Mouse (Mus musculus): ENCODE measurements around the gene Gadd45g. TPM values are rescaled to one million over a fixed set of nuclear protein-coding genes. Genes with fewer than 3 reads are reported as not detected.
A peak's percentile ranks its signal among the peaks of the same experiment; 100 is the strongest.

The Gadd45g gene
- 57.1 and 62.0 TPM in 2 replicates for polyA plus RNA-seq (2014; fragmentation: Nextera tagmentation; extraction: Ambion mirVana)

DNA sequence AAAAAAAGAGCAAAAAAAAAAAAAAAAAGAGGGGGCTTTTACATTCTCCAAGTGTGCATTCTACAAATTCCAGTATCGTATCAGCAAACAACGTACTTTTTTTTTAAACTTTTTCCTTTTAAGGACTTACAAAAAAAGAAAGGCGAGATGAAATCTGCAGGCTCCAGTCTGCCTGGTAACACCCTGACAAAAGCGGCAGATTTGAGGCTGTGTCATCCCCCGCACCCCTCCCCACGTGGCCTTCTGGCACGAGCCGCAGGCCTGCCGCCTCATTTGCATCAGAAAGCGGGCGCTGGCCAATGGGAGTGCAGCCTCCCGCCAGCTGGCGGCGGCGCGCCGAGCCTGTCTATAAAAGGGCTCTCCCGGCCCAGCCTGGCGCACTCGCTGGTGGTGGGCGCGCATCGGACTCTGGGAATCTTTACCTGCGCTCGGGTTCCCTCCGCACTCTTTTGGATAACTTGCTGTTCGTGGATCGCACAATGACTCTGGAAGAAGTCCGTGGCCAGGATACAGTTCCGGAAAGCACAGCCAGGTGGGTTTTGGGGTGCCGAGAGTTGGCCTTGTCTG is at the start of gene Gadd45g:
Gene Gadd45g (plus strand): TSS at position 378 of the 567 bp plus-strand sequence.
- peaks cover 3% of the 10 kb centered on the region; the same call in 1 of the 2 replicates for H3K27me3 ChIP-seq (ENCODE audit: control insufficient read depth, insufficient read depth, low read length)

DNA sequence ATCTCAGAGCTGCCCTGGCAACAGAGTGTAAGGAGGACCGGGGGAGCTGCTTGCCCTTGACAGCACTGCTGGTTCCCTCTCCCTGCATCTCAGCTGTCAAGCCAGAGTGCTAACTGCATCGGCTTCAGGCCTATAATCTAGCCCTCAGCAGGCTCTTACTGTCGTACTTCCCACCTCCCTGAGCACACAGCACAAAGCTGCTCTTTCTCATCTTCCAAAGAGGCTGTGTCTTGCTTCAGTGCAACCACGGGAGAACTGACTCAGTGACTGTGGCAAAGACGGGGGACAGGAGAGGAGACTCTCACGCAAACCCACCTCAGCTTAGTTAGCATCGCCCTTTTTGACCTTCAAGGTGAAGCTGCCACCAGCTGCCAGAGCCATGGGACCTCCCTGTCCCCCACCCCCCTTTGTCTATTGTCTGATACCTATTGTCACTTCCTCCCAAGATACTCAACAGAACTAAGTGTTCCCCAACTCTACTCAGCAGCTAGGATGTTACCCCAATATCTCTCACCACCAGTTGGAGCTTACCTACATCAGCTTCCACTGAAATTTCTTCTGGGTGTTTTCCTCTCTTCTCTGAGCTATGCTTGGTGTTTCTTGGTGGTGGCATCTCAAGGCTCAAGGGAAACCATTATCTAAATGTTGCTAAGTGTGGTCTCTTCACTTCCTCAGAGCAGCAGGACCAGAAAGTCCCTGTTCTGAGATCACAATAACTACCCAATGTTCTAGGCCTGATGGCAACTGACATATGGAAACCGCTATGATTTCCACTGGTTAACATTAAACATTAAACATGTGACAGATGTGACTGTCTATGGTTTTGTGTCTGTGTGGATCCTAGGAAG is 48.4 kb upstream of the Gadd45g start:
- no peak for ATAC-seq (replicated peaks; ENCODE audit: insufficient number of reproducible peaks, low FRiP score, low TSS enrichment, low read depth)
- H3K4me2 ChIP-seq (ENCODE audit: low read depth, low read length) = no peak overlapping the region
- H3K9me3 ChIP-seq (replicated peaks; ENCODE audit: control insufficient read depth, low read length) = no peaks in the 10 kb centered on the region
- DNase-seq (ENCODE audit: low spot score) = no peak
- no peak overlapping the region for H3K4me3 ChIP-seq (ENCODE audit: low read depth, low read length)
- WGBS = 58% methylated on average over 8 of the region's 8 CpGs
- H3K4me1 ChIP-seq (ENCODE audit: control insufficient read depth, insufficient read depth, low read length) = no peaks in the 10 kb centered on the region
- H3K36me3 ChIP-seq (replicated peaks; ENCODE audit: control insufficient read depth, insufficient read depth, low read depth, low read length) = no peaks in the 10 kb centered on the region
- no peaks in the 10 kb centered on the region for H3K27me3 ChIP-seq (ENCODE audit: control insufficient read depth, insufficient read depth, low read length)
- H3K27ac ChIP-seq (replicated peaks; ENCODE audit: low read depth, low read length) = no peak overlapping the region
- no peak overlapping the region for H3K9ac ChIP-seq (replicated peaks; ENCODE audit: low read length)

More for the DNA sequence above, at the start of gene Gadd45g:
- Histone ChIP-seq H3K4me1 (ENCODE audit: control insufficient read depth, insufficient read depth, low read length) (peaks cover 12% of the 10 kb centered on the region), H3K4me3 (ENCODE audit: low read depth, low read length) (peak within 1 kb of the TSS; percentile 48), H3K9me3 (replicated peaks; ENCODE audit: control insufficient read depth, low read length) (no peaks in the 10 kb centered on the region), H3K4me2 (ENCODE audit: low read depth, low read length) (peak within 1 kb of the TSS; percentile 90), H3K36me3 (replicated peaks; ENCODE audit: control insufficient read depth, insufficient read depth, low read depth, low read length) (no peaks in the 10 kb centered on the region), H3K9ac (replicated peaks; ENCODE audit: low read length) (peak within 1 kb of the TSS; percentile 72), H3K27ac (replicated peaks; ENCODE audit: low read depth, low read length) (peak within 1 kb of the TSS; percentile 70)
- ATAC-seq (replicated peaks; ENCODE audit: insufficient number of reproducible peaks, low FRiP score, low TSS enrichment, low read depth) = peak; percentile 44
- peak; percentile 98 for DNase-seq (ENCODE audit: low spot score)
- WGBS = under 1% methylated on average over 31 of the region's 31 CpGs

DNA sequence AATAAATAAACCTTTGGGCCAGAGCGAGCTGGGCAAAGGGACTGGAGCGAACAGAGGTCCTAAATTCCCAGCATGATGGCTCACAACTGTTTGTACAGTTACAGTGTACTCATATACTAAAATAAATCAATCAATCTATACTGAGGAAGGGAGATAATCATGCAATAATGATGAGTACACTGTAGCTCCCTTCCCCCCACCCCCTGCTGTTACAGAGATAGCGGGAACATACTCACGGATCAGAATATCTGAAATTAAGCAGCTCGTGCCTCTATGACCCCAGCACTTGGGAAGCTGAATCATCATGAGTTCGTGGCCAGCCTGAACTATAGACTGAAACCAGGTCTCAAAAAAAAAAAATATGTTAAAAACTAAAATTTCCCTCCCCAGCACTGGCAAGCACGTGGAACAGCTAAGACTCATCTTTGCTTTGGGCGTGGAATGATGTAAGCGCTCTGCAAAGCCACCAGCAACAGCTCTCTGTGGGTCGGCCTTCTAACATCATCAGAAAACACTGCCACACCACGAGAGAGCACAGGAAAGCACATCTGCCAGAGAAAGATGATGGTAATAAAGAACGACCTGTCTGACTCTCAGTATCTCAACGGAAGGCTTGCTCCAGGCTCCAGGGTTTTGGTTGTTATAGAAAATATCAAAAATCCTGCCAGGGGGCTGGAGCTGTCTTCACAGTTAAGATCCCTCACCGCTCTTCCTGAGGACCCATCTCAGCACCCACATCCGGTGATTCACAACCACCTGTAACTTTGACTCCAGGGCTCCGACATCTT is 46.5 kb upstream of the Gadd45g start:
- H3K9me3 ChIP-seq (replicated peaks; ENCODE audit: control insufficient read depth, low read length) = no peaks in the 10 kb centered on the region
- DNase-seq (ENCODE audit: low spot score) (no peak), ATAC-seq (replicated peaks; ENCODE audit: insufficient number of reproducible peaks, low FRiP score, low TSS enrichment, low read depth) (no peak)
- no peak overlapping the region for H3K4me2 ChIP-seq (ENCODE audit: low read depth, low read length)
- no peak overlapping the region for H3K27ac ChIP-seq (replicated peaks; ENCODE audit: low read depth, low read length)
- H3K4me1 ChIP-seq (ENCODE audit: control insufficient read depth, insufficient read depth, low read length) = no peaks in the 10 kb centered on the region
- H3K9ac ChIP-seq (replicated peaks; ENCODE audit: low read length) = no peak overlapping the region
- H3K4me3 ChIP-seq (ENCODE audit: low read depth, low read length) = no peak overlapping the region
- H3K27me3 ChIP-seq (ENCODE audit: control insufficient read depth, insufficient read depth, low read length) = no peaks in the 10 kb centered on the region
- WGBS = 86% methylated on average over 16 of the region's 16 CpGs
- no peaks in the 10 kb centered on the region for H3K36me3 ChIP-seq (replicated peaks; ENCODE audit: control insufficient read depth, insufficient read depth, low read depth, low read length)

DNA sequence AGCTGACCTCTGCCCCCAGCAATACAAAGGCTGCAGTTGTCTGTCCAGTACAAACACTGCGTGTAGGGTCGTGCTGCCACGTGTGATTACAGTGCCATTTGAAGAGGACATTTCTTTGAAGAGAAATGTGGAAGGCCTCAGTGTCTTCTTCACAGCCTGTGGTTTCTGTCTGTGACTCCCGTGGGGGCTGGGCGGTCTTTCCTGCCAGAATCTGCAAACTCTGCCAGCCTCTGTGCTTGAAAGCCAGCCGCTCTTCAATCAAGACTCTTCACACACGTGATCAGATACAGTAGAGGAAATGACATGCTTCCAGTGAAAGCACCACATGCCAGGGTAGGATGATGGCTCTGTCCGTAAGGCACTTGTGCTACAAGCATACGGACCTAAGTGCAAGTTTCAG is 45.6 kb upstream of the Gadd45g start:
- WGBS = 52% methylated on average over 9 of the region's 9 CpGs
- DNase-seq (ENCODE audit: low spot score) (no peak), ATAC-seq (replicated peaks; ENCODE audit: insufficient number of reproducible peaks, low FRiP score, low TSS enrichment, low read depth) (no peak)
- no peaks in the 10 kb centered on the region for H3K9me3 ChIP-seq (replicated peaks; ENCODE audit: control insufficient read depth, low read length)
- no peak overlapping the region for H3K4me3 ChIP-seq (ENCODE audit: low read depth, low read length)
- H3K4me2 ChIP-seq (ENCODE audit: low read depth, low read length) = no peak overlapping the region
- no peaks in the 10 kb centered on the region for H3K36me3 ChIP-seq (replicated peaks; ENCODE audit: control insufficient read depth, insufficient read depth, low read depth, low read length)
- no peak overlapping the region for H3K27ac ChIP-seq (replicated peaks; ENCODE audit: low read depth, low read length)
- no peak overlapping the region for H3K9ac ChIP-seq (replicated peaks; ENCODE audit: low read length)
- H3K4me1 ChIP-seq (ENCODE audit: control insufficient read depth, insufficient read depth, low read length) = no peaks in the 10 kb centered on the region
- no peaks in the 10 kb centered on the region for H3K27me3 ChIP-seq (ENCODE audit: control insufficient read depth, insufficient read depth, low read length)

DNA sequence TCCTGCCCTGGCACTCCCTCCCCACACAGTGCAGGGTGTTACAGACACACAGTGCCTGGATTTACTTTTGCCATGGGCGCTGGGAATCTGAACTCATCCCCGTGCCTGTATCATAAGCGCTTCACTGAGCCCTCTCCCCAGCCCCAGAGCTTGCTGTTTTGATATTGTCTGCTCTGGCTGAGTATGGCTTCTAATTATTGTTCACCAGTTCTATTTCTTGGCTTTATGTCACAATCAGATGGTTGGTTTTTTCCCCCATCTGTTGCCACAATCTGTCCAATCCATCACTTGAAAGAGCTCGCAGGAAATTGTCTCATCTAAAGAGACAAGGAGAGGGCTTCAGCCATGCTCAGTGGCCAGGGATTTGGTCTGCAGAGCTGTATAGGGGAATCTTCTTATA is 40.8 kb upstream of the Gadd45g start:
- 77% methylated on average over 4 of the region's 4 CpGs for WGBS
- DNase-seq (ENCODE audit: low spot score) = no peak

DNA sequence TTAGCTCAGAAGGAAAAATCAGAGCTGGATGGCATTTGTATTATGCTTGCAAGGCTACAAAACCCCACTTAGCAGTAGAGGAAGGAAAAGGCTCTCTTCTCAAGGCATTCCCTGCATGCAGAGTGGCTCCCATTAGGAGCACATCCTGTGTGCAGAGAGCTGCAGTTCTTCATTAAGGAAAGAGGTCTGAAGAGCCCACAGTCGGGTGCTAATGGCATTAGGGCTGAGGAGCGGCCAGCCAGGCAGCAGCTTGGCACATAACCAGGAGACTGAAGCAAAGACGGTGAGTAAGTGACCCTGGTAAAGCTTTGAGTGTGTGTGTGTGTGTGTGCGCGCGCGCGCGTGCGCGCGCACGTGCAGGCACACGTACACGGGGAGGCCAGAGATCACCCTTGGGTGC is 40.3 kb upstream of the Gadd45g start:
- H3K27ac ChIP-seq (replicated peaks; ENCODE audit: low read depth, low read length) = no peak overlapping the region
- DNase-seq (ENCODE audit: low spot score) (no peak), ATAC-seq (replicated peaks; ENCODE audit: insufficient number of reproducible peaks, low FRiP score, low TSS enrichment, low read depth) (no peak)
- H3K4me1 ChIP-seq (ENCODE audit: control insufficient read depth, insufficient read depth, low read length) = no peaks in the 10 kb centered on the region
- no peaks in the 10 kb centered on the region for H3K9me3 ChIP-seq (replicated peaks; ENCODE audit: control insufficient read depth, low read length)
- 83% methylated on average over 15 of the region's 15 CpGs for WGBS
- no peak overlapping the region for H3K4me2 ChIP-seq (ENCODE audit: low read depth, low read length)
- H3K9ac ChIP-seq (replicated peaks; ENCODE audit: low read length) = no peak overlapping the region
- H3K4me3 ChIP-seq (ENCODE audit: low read depth, low read length) = no peak overlapping the region
- H3K36me3 ChIP-seq (replicated peaks; ENCODE audit: control insufficient read depth, insufficient read depth, low read depth, low read length) = no peaks in the 10 kb centered on the region
- H3K27me3 ChIP-seq (ENCODE audit: control insufficient read depth, insufficient read depth, low read length) = no peaks in the 10 kb centered on the region

More for the DNA sequence above, 40.8 kb upstream of the Gadd45g start:
- H3K36me3 ChIP-seq (replicated peaks; ENCODE audit: control insufficient read depth, insufficient read depth, low read depth, low read length) = no peaks in the 10 kb centered on the region
- H3K9me3 ChIP-seq (replicated peaks; ENCODE audit: control insufficient read depth, low read length) = no peaks in the 10 kb centered on the region
- H3K27ac ChIP-seq (replicated peaks; ENCODE audit: low read depth, low read length) = no peak overlapping the region
- no peak overlapping the region for H3K4me3 ChIP-seq (ENCODE audit: low read depth, low read length)
- ATAC-seq (replicated peaks; ENCODE audit: insufficient number of reproducible peaks, low FRiP score, low TSS enrichment, low read depth) = no peak
- no peak overlapping the region for H3K4me2 ChIP-seq (ENCODE audit: low read depth, low read length)
- no peaks in the 10 kb centered on the region for H3K27me3 ChIP-seq (ENCODE audit: control insufficient read depth, insufficient read depth, low read length)
- H3K9ac ChIP-seq (replicated peaks; ENCODE audit: low read length) = no peak overlapping the region
- no peaks in the 10 kb centered on the region for H3K4me1 ChIP-seq (ENCODE audit: control insufficient read depth, insufficient read depth, low read length)

DNA sequence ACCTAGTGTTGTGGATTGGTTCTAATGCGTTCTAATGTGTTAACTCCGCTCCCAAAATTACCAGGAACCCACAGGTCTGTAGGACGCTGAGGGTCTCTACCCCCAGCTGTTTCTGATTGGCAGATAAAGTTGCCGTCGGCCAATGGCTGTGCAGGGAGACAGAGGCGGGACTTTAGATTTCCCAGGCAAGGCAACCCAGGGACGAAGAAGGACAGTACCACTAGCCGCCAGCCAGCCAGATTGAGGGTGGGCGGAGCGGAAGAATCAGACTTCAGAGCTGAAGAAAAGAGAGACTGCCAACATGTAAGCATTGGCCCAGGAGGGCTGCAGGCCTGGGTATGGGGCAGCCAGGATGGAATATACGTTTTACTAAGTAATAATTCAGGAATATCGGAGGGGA is 38.3 kb upstream of the Gadd45g start:
- DNase-seq (ENCODE audit: low spot score) = peak; percentile 56
- Histone ChIP-seq H3K4me1 (ENCODE audit: control insufficient read depth, insufficient read depth, low read length) (no peaks in the 10 kb centered on the region), H3K27me3 (ENCODE audit: control insufficient read depth, insufficient read depth, low read length) (no peaks in the 10 kb centered on the region), H3K9ac (replicated peaks; ENCODE audit: low read length) (no peak overlapping the region), H3K9me3 (replicated peaks; ENCODE audit: control insufficient read depth, low read length) (no peaks in the 10 kb centered on the region), H3K4me2 (ENCODE audit: low read depth, low read length) (no peak overlapping the region), H3K36me3 (replicated peaks; ENCODE audit: control insufficient read depth, insufficient read depth, low read depth, low read length) (no peaks in the 10 kb centered on the region), H3K27ac (replicated peaks; ENCODE audit: low read depth, low read length) (no peak overlapping the region), H3K4me3 (ENCODE audit: low read depth, low read length) (no peak overlapping the region)
- 26% methylated on average over 12 of the region's 12 CpGs for WGBS
- ATAC-seq (replicated peaks; ENCODE audit: insufficient number of reproducible peaks, low FRiP score, low TSS enrichment, low read depth) = no peak

Data from embryonic facial prominence, embryonic 11.5 days (tissue).